Mouse (Mus musculus) thymus, adult 2 months (tissue): ENCODE results near the gene Abhd14a. TPM values are rescaled to one million over a fixed set of nuclear protein-coding genes. Genes with fewer than 3 reads are reported as not detected.

Experiments
- DNase-seq: peaks from one replicate; pipeline ENCODE4 v3.0.0; 2021
- H3K27ac ChIP-seq: fragments of 200-500 bp; 2 replicates; pipeline ENCODE4 v1.5.1; 2012; ENCODE audit warnings: low read length, control low read depth; ENCODE audit not compliant: control insufficient read depth, insufficient read depth
- H3K27me3 ChIP-seq: fragments of 200-500 bp; 2 replicates; pipeline ENCODE4 v1.6.1; 2012; ENCODE audit warnings: mild to moderate bottlenecking, low read length, moderate library complexity, mixed read lengths; ENCODE audit not compliant: control insufficient read depth, insufficient read depth
- H3K36me3 ChIP-seq: fragments of 200-500 bp; 2 replicates; pipeline ENCODE4 v1.6.1; 2012; ENCODE audit warnings: mild to moderate bottlenecking, low read length, moderate library complexity; ENCODE audit not compliant: control insufficient read depth, insufficient read depth
- H3K4me1 ChIP-seq: fragments of 200-500 bp; replicated peaks from 2 replicates; pipeline ENCODE4 v1.6.1; 2012; ENCODE audit warnings: low read length; ENCODE audit not compliant: control insufficient read depth, insufficient read depth
- H3K4me3 ChIP-seq: fragments of 200-500 bp; 2 replicates; pipeline ENCODE4 v1.5.1; 2012; ENCODE audit warnings: mild to moderate bottlenecking, low read length, control low read depth, moderate library complexity; ENCODE audit not compliant: control insufficient read depth, insufficient read depth
- CTCF ChIP-seq: fragments of 200-500 bp; IDR thresholded peaks from 2 replicates; pipeline ENCODE4 v1.5.1; 2012; ENCODE audit warnings: mild to moderate bottlenecking, control low read depth, low read length, moderate library complexity, borderline replicate concordance; ENCODE audit not compliant: control insufficient read depth, poor library complexity, insufficient read depth; ENCODE audit errors: extremely low read depth
- POLR2A ChIP-seq: fragments of 200-500 bp; IDR thresholded peaks from 2 replicates; pipeline ENCODE4 v1.6.1; 2012; ENCODE audit warnings: mild to moderate bottlenecking, low read length, control low read depth, moderate library complexity; ENCODE audit not compliant: control insufficient read depth, poor library complexity, insufficient read depth; ENCODE audit errors: extremely low read depth
- WGBS: fragments of 180-500 bp; shearing (Covaris S2); methylation state at CpG from one replicate; pipeline ENCODE4 v1.1.7; 2018; 5-methylcytosine and 5-hydroxymethylcytosine counted together
- polyA plus RNA-seq: library from polyadenylated mRNA; depleted of rRNA; stranded (reverse); fragments of >200 nt; gene quantifications from 2 replicates; pipeline ENCODE4 v1.2.3, GENCODE M21; 2012

Abhd14a gene
- polyA plus RNA-seq, 1 experiment = 19.8 TPM

DNA sequence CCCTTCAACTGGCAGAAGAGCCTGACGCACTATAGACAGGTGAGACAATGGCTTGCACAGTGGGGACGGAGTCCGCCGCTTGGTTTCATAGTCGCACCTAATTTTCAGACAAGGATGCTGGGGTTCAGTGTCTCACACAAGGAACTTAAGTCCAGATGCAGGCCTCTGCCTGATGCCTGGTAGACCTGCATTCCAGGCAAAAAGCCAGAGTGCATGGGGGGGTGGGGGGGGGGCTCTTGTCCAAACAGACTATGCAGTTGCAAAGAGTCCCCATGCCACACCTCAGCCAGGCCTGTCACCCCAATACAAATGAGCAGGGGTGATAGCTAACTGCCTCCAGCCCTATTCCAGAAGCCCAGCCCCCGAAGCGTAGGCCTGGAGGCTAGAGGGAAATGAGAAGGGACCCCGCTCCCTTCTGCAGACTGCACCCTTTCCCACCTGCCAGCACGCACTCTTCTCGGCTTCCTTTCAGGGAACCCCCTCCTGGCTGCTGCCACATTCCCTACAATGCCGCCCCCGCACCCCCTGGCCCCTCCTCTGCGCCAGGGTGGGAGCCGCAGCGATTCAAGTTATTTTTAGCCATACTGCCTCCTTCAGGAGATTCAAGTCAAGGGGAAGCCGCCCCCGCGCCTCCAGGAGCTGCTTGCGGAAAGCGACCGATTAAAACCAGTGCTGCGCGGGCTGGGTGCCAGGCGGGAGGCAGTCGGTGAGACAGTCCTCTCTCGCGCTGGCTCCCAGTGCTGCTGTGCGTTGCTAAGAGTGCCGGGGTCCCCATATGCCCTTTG lies 29.4 kb downstream of the Abhd14a start:
- WGBS = 21% methylated on average over 29 of the region's 29 CpGs
- Histone ChIP-seq H3K27ac (no peak overlapping the region), H3K36me3 (no peaks in the 10 kb centered on the region), H3K4me1 (peaks cover 7% of the 10 kb centered on the region), H3K27me3 (no peaks in the 10 kb centered on the region), H3K4me3 (no peak overlapping the region)
- TF ChIP-seq CTCF = no peak
- 0 out of 2 replicates have a peak, but pooled peaks have one; percentile 31 for TF ChIP-seq POLR2A
- peak; percentile 47 for DNase-seq

DNA sequence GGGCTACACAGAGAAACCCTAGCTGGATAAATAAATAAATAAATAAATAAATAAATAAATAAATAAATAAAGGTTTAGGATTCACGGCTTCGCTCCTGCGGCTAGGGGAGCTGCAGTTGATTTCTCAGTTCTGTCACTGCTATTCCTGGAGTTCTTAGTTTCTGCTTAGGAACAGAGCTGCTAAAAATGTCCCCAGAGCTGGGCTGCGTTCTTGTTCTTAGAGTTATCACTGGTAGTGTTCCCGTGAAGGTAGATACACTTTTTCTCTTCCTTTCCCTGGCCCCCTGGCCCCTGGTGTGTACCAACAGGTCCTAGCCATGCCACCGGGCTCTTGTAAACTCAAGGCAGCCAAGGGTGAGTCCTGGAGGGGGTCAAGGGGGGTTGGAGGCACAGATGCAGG lies 30.7 kb downstream of the Abhd14a start:
- DNase-seq = no peak
- H3K27me3 ChIP-seq = no peaks in the 10 kb centered on the region
- no peak overlapping the region for H3K27ac ChIP-seq
- H3K36me3 ChIP-seq = no peaks in the 10 kb centered on the region
- no peak overlapping the region for H3K4me3 ChIP-seq
- TF ChIP-seq POLR2A (no peak), CTCF (no peak)
- peaks cover 7% of the 10 kb centered on the region for H3K4me1 ChIP-seq
- 96% methylated on average over 6 of the region's 6 CpGs for WGBS

DNA sequence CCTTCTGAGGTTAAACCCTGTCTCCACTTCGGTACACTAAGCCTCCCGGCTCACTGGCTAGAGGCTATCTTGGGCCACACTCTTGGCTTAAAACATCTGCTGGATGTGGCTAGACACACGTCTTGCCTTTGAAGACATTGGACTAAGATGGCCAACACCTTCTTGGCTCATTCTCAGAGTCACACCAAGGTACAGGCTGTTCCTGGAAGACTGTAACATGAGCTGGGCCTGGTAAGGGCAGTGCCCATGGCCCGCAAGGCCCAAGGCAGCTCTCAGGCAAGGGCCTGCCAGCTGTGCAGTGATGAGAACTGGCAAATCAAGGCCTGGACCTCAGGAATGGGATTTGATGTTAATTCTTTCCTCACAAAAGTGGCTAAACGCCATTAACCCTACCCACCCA lies 33.9 kb downstream of the Abhd14a start:
- no peaks in the 10 kb centered on the region for H3K36me3 ChIP-seq
- DNase-seq = no peak
- no peak for TF ChIP-seq CTCF
- TF ChIP-seq POLR2A = no peak
- 98% methylated on average over 5 of the region's 5 CpGs for WGBS
- H3K4me1 ChIP-seq = peaks cover 17% of the 10 kb centered on the region
- H3K27me3 ChIP-seq = no peaks in the 10 kb centered on the region
- no peak overlapping the region for H3K4me3 ChIP-seq
- H3K27ac ChIP-seq = no peak overlapping the region

DNA sequence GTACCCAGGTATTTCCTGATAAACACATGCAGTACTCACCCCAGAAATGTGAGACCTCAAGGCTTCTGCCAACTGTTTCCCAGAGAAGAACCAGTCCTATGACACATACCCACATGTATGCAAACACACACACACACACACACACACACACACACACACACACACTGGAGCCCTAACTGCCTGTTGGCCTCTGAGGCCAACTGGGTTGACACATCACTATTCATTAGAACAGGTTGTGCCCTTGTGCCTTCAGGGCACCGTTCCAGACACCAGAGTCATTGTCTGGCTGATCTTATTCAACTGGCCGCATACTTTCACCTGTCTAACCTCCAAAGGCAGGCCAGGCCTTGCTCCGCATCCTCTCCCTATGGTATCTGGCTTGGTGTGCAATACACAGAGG lies 35.3 kb downstream of the Abhd14a start:
- Histone ChIP-seq H3K36me3 (no peaks in the 10 kb centered on the region), H3K4me1 (peaks cover 10% of the 10 kb centered on the region), H3K27me3 (no peaks in the 10 kb centered on the region), H3K27ac (no peak overlapping the region), H3K4me3 (no peak overlapping the region)
- TF ChIP-seq POLR2A (no peak), CTCF (no peak)
- 93% methylated on average over 3 of the region's 3 CpGs for WGBS
- DNase-seq = no peak

DNA sequence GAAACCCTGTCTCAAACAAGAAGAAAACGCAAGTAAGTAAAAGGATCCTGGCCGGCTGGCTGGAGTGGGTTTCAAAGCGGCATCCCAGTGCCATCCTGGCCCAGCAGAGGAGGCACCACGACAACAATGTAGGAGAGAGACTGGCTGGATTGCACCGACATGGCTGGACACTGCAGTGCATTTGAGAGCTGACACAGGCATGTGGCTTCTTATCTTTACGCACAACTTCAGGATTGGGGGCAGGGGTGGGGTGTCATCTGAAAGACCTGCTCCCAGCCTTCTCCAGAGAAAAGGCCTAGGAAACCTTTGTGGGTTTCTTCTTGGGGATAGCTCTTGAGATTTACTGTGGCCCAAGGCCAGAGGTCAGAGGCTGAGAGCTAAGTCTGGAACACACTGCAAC lies 35.7 kb downstream of the Abhd14a start:
- no peak for TF ChIP-seq CTCF
- TF ChIP-seq POLR2A = no peak
- H3K4me3 ChIP-seq = no peak overlapping the region
- no peaks in the 10 kb centered on the region for H3K27me3 ChIP-seq
- H3K36me3 ChIP-seq = no peaks in the 10 kb centered on the region
- 65% methylated on average over 6 of the region's 6 CpGs for WGBS
- no peak for DNase-seq
- H3K4me1 ChIP-seq = peaks cover 10% of the 10 kb centered on the region
- H3K27ac ChIP-seq = no peak overlapping the region

DNA sequence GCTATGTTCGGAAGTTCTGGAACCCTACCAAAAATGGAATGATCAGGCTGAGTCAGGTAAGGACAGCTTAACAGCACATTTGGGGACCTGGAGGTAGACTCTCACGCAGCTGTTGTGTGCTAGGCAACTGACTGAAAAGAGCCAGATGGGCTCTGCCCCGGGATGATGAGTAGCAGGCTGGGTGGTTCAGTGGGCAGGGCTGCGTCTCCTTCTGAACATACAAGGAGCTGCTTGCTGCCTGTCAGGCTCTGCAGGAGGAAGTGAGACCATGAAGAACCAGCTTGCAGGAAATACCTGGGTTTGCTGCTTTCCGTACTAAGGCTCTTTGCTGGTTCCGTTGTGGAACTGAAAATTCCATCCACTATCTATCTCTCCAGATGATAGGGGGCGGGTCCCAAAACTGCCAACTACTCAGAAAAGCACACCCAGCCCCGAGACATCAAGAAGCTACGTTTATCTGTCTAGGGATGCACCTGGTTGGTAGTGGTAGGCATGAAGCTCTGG lies 36.3 kb downstream of the Abhd14a start:
- TF ChIP-seq POLR2A (no peak), CTCF (no peak)
- no peak for DNase-seq
- no peaks in the 10 kb centered on the region for H3K36me3 ChIP-seq
- H3K27ac ChIP-seq = no peak overlapping the region
- no peaks in the 10 kb centered on the region for H3K27me3 ChIP-seq
- WGBS = 14% methylated on average over 9 of the region's 9 CpGs
- peaks cover 10% of the 10 kb centered on the region for H3K4me1 ChIP-seq
- H3K4me3 ChIP-seq = no peak overlapping the region

DNA sequence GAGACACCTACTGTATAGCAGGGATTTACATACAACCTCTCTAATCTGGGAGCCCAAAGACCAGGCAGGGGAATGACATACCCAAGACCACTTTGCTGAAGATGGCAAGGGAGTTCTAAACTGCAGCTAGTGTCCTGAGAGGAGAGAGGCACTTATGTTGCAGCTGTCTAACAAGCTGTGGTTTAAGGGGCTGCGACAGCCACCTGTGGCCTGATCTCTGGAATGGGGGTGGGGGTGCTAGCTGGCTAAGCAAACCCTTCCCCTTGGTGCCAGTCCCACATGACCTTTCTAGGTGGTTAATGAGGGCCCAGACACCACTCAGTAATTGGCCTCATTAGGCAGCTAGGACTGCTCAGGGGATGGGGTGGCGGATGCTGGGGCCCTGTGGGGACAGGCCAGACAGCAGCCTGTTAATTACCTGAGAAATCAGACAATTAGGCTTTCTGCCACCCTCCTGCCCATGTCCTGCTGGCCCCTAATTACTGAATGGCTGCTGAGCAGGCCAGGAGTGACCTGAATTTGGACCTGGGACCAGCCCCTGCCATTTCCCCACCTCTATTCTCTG lies 37.3 kb downstream of the Abhd14a start:
- Histone ChIP-seq H3K27me3 (no peaks in the 10 kb centered on the region), H3K4me1 (peaks cover 10% of the 10 kb centered on the region), H3K27ac (no peak overlapping the region), H3K36me3 (no peaks in the 10 kb centered on the region), H3K4me3 (no peak overlapping the region)
- TF ChIP-seq CTCF = no peak
- no peak for TF ChIP-seq POLR2A
- WGBS = 53% methylated on average over 2 of the region's 2 CpGs
- no peak for DNase-seq
